Mouse (Mus musculus) ES-Bruce4 (cell line): ENCODE data around the gene Slc39a5.

Experiments used
- CTCF ChIP-seq: IDR thresholded peaks from one replicate; pipeline ENCODE4 v1.8.1; 2011; ENCODE audit warnings: low read depth, low read length
- EP300 ChIP-seq: IDR thresholded peaks from 2 replicates; pipeline ENCODE4 v1.6.1; 2011; ENCODE audit warnings: low read depth, low read length; ENCODE audit not compliant: insufficient read depth
- POLR2A ChIP-seq: IDR thresholded peaks from one replicate; pipeline ENCODE4 v1.8.1; 2011; ENCODE audit warnings: low read length; ENCODE audit not compliant: insufficient read depth

DNA sequence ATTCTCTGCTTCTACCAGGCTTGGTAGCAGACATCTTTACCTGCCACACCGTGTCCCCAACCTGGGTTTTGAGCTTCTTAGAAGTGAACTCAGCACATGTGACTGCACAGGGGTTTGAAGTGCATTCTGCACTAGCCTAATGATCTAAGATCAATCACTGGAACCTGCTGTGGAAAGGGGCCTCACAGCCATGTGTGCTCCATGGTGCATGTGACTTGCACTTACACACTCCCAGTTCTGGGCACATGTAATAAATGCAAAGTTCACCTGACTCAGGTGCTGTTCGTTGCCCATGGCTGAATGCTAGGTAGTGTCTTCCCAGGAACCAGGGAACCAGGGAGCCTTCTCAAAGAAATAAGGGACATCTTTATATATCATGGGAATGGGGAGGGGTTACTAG, 32.4 kb upstream of the Slc39a5 start:
- no peak for TF ChIP-seq EP300
- no peak for TF ChIP-seq POLR2A
- TF ChIP-seq CTCF, result no peak
